Mouse (Mus musculus) mouse trophoblast stem cell (cell line): Measurements from ENCODE around the gene Vcam1.

ENCODE experiments used
- in situ Hi-C, 2 experiments: fragments of 300-500 bp; cut with MseI, MboI; formaldehyde crosslinking; loops; 2 replicates in 1 of 2; 3 replicates in 1 of 2; pipeline ENCODE4 v1.15.1; 2025

Vcam1 gene

GRCm38 (mm10) chr3:116129259-116129738 is at the start of gene Vcam1:
Gene Vcam1, minus strand, starts transcription at chr3:116129688.
- in situ Hi-C loops, result no loop called here

GRCm38 (mm10) chr3:116175106-116175505 is 45.6 kb upstream of the Vcam1 start:
- in situ Hi-C loops, result no loop called here

DNA sequence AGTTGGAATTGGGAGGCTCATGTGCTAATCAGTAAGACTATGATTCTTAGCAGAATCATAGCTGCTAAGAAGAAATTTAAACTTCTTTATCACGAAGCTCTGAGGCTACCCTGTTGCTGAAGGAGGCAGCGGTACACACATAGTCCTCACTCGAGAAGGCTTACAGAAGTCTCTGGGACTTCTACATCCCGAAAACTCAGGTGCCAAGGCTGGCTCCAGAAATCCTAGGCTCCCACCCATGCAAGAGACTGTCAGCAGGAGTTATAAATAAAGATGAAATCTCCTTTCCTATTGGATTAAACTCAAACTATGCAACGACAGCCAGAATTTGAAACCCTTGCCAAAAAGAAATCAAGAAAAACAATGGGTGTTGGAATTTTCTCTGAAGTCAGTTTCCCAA is 42.0 kb upstream of the Vcam1 start:
- in situ Hi-C loops, result no loop called here

GRCm38 (mm10) chr3:116168056-116168455 is 38.6 kb upstream of the Vcam1 start:
- in situ Hi-C loops, result no loop called here

DNA sequence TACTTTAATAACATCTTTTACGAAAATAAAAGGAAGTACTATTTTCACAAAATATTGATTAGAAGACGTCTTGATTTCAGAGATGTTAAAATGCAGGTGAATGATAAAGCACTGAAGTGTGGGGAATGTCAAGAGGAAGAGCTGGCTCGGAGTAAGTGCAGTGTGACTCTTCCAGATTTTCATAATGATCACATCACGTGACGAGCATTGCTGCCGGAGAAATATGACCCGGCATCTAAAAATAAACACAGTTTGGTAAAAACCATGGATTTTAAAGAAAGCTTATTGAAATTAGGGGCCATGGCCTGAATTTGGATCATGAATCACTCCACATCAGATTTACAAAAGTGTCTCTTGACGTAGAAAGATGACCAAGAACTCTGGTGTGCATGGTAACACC is 36.8 kb upstream of the Vcam1 start:
- in situ Hi-C loops, result no loop called here

DNA sequence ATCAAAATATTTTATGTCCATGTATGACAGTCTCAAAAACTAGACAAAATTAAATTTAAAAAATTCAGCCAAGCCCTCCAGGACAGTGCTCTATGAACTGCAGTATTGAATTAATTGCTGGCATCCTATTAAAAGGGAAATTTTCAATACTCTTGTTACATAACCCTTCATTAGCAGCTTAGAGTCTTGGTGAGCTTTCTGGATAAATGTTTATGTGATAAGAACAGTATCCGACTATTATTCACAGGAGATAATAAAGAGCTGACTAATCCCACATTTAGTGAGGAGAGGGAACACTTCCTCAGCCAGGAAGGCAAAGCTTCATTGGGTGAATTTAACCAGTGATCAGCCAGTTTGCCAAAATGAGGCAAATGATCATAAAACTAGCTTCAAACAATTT is 35.5 kb upstream of the Vcam1 start:
- in situ Hi-C loops, result no loop called here

- in situ Hi-C loops, result no loop called here
Observed at GRCm38 (mm10) chr3:116163517-116163916, 34.0 kb upstream of the Vcam1 start.

DNA sequence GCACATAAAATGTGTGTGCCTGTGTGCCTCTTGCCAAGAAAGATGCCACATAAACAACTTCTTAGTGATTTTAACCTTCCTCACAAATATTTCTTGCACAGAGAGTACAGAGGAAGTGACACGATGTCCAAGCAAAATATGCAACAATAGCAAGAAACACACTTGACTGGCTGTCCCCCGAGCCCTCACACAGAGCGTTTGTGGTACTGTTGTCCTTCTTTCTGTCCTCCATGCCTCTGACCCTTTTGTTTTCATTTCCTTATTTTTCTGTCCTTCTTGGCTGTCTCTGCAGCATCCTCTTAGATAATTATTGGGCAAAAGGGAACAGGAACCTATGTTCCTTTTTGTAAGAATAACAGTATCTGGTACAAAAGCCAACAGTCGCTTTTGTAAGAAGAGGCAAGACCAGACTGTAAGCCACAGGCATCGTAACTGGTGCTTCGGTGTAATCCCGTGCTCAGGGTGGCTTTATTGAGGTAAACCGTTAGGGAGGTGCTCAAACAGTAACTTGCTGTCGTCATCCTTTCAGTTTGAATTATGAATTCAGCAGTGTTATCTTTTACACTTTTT is 32.7 kb upstream of the Vcam1 start:
- in situ Hi-C loops, result no loop called here

GRCm38 (mm10) chr3:116159376-116159775 is 29.9 kb upstream of the Vcam1 start:
- in situ Hi-C loops, result no loop called here

DNA sequence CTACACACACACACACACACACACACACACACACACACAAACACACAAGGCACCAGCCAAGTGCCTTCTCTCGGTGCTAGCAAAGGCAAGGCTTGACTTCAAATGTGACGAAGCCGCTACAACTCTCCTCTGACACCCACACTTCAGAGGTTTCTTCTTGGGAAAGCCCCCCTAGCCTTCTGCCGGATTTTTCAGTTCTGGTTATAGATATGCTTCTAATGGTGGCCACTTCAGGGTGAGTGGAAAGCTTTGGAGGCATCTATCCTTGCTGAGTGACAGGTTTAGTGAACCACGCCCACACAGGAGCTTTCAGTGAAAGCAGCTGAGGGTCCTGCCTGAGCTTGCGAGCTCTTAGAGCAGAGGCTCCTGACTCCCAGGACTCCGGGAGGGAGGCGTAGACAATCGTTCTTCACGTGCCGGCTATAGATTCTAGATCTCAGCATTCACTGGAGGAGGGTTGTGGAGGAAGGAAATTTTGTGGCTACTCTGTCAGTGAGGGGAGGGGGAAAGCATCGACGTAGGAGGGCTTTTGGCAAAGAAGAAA is 28.0 kb upstream of the Vcam1 start:
- in situ Hi-C loops, result no loop called here

- in situ Hi-C loops, result no loop called here
Observed at GRCm38 (mm10) chr3:116150056-116150632, 20.7 kb upstream of the Vcam1 start.

GRCm38 (mm10) chr3:116149096-116149495 is 19.6 kb upstream of the Vcam1 start:
- in situ Hi-C loops, result no loop called here

- in situ Hi-C loops, result no loop called here
Observed at GRCm38 (mm10) chr3:116148676-116149075, 19.2 kb upstream of the Vcam1 start.

DNA sequence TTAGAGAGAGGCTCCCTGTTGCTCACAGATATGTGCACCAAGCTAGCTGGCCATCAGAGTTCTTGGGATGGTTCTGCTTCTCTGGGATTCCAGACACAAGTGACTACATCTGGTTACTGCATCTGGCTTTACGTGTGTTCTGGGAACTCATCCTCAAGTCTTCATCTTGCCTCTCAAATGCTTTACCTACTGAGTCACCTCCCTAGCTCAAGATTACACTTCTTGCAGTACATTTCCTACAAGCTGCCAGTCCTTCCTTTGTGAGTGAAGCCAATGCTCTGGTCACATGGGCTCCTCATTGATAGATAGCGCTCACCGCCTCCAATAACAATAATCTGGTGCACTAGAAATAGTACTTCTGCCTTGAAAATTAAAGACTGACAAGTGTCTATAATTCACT is 11.7 kb upstream of the Vcam1 start:
- in situ Hi-C loops, result no loop called here

DNA sequence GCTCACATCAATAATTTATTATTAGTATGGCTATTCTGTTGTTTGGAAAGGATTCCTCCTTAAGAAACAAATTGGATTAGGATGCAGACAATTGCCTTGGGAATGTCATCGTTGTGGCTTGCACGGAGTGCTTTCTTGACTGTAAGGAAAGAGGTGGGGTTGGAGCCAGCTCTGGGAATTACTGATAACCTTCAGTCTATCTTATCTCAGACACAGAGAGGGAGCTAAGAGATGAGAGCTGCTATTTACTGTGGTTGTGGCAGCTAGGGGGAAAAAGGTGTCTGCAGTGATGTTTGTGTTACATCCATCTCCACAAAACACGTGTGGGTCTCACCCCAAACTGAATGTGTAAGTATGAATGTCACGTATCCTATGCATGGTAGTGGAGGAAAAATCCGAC is 9.5 kb upstream of the Vcam1 start:
- in situ Hi-C loops, result no loop called here

DNA sequence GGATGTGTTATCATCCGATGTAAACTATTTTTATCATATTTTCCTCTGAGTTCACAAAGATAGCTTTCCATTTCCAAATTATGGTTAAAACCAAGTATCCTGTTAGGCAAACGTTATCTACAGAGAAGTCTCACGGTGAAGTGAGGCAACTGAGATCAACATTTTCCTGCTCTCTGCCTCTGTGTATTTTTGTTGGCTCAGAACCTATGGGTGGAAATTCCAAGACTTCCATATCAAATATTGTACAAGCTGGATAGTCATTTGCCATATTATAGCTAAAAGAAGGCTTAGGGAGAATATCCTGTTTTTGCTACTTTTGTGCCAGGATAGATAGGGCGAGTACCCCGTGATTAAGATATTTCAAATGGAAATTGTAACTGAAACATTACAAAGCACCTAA is 8.6 kb upstream of the Vcam1 start:
- in situ Hi-C loops, result no loop called here

DNA sequence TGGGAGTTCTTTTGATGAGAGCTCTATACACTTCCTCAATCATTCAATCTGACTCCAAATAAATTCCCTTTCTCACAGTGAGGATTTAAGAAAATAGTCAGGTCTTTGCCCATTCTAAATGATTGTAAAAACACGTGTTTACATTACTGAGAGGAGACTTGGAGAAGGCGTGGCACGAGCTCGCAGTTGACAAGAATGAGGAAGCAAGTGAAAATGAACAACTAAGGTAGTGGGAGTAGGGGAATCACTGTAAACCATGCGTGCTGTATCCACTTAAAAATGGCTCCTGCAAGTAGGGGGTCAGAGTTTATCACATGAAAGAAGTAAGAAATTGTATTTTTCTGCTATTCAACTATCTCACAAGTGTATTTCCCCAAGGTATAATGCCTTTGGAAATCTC is 3.9 kb upstream of the Vcam1 start:
- in situ Hi-C loops, result no loop called here

GRCm38 (mm10) chr3:116130711-116131110 is 1.2 kb upstream of the Vcam1 start:
- in situ Hi-C loops, result no loop called here

DNA sequence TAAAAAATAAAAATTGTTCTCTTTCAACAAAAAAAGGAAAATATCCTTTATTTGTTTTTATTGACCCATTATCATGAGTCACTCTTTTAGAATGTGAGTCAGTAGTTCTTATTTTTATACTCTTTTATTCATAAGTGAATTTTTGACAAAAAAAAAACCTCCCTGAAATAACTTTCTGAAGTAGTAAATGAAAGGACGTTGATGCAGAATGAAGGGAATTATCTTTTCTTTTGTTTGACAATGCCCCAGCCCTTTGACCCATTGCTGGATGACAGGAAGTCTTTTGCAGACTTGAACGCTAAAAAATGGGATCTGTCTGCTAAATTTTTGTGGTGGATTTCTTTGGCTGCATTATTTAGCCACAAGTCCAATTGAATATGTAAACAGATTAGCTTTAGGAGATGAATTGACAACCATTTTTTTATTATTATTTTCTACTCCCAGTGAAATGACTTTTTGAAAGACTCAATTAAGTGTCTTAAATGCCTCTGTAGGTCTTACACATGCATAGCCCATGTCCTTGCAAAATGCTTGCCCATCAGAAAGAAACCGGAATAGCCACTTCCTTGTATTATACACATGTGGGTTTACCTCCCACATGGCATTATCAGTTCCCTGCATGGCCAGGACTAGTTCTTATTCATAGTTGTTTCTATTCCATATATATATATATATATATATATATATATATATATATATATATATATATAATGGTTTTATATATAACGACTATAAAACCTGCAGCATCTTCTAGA is 530 bp upstream of the Vcam1 start:
- in situ Hi-C loops, result no loop called here

DNA sequence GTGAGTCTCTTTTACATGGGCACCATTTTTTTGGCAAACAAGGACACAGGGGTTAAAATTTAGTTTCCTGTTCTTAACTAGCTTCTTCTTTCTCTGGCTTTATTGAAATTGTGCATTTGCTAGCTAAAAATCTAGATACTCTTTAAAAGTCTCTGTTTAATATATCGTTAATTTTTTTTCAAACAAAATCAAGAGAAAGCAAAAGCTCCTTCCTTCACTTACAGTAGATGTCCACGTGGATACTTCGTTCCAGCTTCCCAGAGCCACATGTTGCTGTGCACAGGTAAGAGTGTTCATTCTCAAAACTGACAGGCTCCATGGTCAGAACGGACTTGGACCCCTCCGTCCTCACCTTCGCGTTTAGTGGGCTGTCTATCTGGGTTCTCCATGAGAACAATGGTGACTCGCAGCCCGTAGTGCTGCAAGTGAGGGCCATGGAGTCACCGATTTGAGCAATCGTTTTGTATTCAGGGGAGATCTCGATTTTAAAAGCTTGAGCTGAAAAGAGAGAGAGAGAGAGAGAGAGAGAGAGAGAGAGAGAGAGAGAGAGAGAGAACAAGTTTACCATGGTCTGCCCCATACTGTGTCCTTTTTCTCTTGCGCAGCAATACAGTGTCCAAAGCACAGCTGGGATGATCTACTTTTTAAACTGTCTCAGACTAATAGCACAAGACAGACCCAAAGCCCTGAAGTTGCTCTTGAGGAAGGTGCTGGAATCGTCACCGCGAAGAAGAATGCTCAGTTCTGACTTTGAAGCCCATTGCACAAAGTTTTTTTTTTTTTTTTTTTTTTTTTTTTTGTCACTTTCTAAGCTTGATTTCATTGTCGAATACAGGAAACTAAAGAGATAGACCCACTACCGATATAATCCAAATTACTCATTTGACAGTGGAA is 930 bp downstream of the Vcam1 start:
- in situ Hi-C loops, result no loop called here

- in situ Hi-C loops, result no loop called here
Observed at GRCm38 (mm10) chr3:116127836-116128235, 1.7 kb downstream of the Vcam1 start.

DNA sequence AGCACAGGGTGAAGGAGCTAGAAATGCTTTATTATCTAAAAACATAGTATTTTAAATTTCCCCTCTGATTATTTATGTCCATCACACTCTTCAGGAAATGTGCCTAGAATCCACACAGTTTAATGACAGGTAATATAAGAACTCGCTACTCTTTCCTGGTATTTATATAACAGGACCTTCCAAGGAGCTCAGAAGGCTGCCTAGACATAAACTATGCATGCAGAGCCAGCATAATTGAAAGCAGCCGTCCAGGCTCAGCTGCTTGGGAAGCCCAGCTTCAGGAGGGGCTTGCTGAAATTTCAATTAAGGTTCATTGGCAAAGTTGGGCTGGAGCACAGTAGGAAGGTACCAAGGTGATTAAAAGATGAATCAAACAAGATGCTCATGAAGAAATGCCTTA is 2.2 kb downstream of the Vcam1 start:
- in situ Hi-C loops, result no loop called here
